Mouse (Mus musculus) fat pad, adult 2 months (tissue): Measurements from ENCODE around the gene 1700003H04Rik.

Experiments
- DNase-seq: peaks from one replicate; pipeline ENCODE4 v3.0.0-alpha.2; 2011; ENCODE audit warnings: low read depth, low spot score; ENCODE audit errors: extremely low read depth

The 1700003H04Rik gene

DNA sequence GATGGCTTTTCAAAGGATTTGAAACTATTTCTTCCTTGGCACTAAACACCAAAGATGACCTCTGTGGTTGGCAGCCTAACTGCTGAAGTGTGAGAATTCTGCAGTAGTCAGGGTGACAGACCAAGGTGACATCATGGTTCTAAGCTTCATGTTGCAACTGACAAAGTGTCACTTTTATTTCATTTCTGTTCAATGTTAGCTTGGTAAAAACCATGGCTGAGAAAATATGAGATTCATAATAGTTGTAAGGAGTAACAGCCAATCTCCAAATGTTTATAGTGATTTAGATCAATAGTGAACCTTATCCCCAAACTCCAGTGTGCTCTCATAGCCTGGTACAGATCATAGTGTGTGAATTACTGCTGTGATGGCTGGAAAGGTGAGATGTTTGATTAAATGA is at the start of gene 1700003H04Rik:
1700003H04Rik (minus strand) TSS at position 101 of the 400 bp plus-strand sequence.
- no peak for DNase-seq

DNA sequence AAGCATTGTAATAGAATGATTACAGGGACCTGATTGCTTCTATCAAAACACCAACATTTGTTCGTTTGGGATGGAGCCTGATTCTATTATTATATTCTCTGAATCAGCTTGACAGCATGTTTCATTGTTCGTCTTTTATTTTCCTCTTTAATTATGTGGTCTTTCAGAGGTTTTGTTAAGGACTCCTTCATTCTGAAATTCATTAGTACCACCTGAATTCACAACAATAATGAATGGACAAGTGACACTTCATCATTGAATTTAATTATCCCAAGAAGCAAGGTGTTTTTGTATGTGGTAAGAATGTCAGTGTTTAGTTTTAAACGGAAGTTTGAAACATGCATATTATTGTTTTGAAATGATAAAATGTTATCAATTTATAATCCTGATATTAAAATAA is 42.1 kb upstream of the 1700003H04Rik start:
- no peak for DNase-seq

DNA sequence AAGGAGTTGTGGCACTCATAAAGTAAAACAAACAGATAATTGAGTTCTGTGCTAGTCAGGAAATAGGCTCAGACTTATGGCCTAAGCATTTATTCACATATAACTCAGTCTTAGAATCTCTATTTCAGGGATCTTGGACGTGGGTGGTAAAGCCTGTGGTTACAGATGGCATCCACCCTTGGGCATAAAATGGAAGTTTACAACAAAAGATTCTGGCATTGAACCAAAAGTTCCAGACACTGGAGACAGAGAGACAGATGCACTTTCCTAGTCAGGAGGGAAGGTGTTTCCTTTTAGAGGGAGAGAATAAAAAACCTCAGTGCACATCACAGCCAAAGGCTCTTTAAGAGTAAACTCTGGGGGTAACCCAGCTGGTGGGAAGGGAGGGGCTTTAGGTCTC is 32.4 kb upstream of the 1700003H04Rik start:
- no peak for DNase-seq

DNA sequence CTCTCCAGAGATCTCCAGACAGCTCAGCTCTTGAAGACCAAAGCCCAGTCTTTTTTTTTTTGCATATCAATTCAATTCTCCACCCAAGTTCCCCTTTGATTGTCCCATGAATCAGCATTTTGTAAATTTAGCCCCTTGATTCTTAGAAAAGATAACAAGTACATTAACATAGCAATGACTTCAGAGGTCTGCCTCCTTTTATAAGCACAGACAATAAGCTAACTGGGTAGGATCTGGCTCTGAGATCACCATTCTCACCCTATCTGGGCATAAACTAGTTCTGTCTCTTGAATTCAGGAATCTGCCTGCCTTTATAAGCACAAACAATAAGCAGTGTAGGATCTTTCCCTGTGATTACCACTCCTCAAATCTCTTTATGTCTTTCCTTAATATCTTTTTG is 29.1 kb upstream of the 1700003H04Rik start:
- DNase-seq = no peak

DNA sequence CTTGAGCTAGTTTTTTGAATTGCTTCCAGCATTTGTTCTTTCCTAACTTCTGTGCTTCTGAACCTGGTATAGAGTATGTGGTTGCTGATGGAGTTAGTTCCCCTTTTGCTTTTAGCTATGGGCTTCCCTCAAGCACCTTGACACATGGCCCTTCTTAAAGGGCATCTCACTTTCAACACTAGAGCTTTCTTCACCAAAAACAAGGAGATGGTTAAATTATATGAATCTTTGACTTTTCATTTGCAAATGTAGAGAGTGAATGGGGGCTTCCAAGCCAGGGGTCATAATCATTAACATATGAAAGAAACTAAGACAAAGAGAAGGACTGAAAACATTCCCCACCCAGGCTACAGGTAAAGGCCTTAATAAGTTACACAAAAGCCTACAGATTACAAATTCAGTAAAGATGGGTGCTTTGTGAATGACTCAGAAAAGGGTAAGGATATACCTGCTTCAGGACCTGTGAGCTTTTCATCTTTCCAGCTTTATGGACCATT is 25.2 kb upstream of the 1700003H04Rik start:
- no peak for DNase-seq

DNA sequence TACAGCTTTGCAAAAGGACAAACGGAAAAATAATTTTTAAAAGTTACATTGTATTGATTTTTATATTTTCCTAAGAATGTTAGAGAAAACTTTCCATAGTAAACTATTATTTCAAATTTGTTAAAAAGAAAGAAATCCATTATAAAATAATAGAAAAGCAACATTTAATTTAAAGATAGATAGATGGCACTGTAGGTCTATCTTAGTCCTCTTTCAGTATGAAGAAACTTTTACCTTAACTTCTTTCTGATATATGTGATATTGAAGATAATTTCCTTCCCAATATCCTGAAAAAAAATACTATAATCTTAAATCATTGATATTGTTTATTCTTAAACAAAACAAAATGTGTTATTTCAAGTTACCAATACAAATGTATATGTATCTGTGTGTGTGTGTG is 24.6 kb upstream of the 1700003H04Rik start:
- DNase-seq = no peak

DNA sequence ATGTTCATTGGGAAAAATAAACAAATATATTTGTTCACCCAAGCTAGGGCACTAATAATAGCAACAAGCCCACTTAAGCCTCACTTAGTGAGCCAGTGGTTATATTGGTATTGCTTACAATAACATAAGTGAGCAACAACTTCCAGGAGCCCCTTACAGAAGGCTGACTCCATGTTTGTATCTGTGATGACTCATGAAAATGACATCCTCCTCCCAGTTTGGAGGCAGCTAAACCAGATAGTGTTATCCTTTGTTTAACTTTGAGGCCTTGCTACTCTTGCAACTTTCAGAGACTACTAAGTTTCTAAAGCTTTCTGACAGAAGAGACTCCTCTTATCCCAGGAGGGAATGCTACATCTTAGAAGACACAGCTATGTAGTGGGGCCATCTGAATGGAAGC is 16.9 kb upstream of the 1700003H04Rik start:
- DNase-seq = no peak

DNA sequence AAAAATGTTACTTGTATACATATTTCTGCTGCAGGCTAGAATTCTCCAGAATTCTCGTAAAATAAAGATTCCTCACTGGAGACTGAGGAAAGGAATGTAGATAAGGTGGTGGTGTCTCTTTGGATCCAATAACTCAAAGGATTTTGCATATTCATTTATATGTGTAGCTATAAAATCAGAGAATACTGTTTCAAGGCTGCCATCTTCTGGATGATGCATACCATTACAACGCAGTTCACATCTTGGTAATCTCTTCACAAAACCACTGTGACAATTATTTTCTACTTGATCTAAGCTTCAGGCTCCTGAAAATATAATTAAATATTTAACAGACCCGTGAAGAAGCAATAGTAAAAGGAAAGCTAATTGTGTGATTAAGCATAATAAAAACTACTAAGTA is 6.6 kb upstream of the 1700003H04Rik start:
- no peak for DNase-seq

DNA sequence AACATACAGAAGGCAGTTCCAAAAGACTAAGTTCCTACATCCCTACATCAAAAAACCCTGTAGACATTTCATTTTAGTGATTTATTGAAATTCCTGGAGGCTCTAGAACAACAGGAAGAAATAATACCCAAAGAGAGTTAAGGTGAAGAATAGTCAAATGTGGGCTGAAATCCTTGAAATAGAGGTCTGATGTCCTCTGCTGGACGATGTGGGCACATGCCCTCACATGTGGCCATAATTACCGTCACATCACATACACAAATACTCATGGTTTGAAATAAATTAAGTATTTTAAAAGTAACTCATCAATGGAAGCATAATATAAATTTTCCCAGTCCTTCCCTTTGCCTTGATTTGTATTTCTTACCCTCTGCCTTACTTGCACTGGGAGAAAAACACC is 4.9 kb upstream of the 1700003H04Rik start:
- DNase-seq = no peak

DNA sequence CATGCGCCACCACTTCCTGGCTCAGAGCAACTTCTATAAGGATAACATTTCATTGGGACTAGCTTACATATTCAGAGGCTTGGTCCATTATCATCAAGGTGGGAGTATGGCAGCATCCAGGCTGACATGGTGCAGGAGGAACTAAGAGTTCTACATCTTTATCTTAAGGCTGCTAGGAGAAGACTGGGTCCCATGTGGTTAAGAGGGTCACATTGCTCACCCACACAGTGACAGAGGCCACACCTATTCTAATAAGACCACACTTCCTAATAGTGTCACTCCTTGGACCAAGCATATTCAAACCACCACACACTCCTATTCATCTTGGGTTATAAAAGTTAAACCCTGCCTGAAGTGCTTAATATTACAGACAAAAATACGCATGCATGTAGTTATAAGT is 23.6 kb downstream of the 1700003H04Rik start:
- DNase-seq = no peak

DNA sequence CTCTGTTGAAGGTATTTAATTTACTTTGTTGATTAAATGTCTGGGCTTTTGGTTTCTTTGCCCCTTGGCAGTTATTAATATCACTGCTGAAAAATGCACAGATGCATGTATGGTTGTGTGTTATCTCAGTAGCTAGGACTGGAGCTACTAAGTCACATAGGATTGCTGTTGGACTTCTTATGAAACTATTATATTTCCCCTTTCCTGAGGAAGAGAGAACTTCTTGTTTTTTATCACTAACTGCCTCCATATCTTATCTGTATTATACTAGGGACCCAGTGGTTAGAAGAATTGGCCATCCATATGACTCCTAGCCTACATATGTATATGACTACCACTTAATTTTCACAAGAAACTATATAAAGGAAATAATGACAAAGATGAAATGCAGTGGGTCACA is 24.9 kb downstream of the 1700003H04Rik start:
- DNase-seq = no peak

DNA sequence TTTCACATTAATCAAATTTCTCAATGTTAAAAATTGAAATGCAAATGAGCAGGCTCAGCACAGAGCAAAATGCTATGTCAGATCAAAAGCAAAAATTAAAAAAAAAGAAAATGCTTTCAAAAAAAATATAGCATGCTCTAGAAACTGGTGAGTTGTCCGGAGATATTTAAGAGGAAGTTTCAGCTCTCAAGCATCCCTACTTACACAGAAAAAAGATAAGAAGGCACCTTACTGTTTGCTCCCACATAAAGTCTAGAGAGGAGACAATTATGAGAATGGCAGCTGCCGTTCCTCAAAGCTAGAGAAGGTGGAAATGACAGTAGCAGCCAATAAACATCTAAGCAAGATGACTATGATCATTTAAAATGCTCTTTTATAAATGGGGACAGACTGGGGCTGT is 25.8 kb downstream of the 1700003H04Rik start:
- DNase-seq = no peak

DNA sequence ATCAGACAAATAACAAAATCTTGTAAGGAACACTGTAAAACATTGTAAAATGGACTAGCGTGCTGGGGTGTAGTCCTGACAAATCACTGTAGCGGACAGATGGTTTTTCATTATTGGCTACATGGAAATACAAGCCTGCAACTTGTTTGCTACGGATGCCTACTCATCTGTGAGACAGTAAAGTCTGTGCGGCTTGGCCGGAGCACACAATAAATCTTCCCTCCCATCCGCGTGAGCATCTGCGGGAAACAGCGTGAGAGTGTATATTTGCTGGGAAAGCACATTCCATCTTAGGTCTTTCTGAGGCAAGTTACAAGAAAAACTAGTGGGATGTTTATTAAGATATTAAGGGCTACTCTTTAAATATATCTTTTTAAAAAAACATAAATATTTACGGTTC is 32.0 kb downstream of the 1700003H04Rik start:
- no peak for DNase-seq

DNA sequence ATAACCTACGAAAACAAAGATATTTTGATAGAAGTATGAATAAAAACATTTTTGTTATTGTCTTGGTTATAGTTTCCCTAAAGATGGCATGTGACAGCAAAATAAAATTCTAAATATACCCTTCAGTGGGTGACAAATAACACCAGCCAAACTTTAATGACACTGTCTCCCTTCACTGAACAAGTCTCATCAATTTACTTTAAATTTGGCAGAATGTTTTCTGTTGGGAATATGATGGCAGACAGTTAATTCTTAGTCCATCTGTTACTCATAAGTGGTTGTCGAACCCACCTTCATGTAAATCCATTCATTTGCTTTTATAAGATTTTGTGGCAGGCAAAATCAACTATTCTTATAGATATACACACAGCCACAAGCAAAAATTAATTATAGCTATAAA is 42.6 kb downstream of the 1700003H04Rik start:
- DNase-seq = no peak

DNA sequence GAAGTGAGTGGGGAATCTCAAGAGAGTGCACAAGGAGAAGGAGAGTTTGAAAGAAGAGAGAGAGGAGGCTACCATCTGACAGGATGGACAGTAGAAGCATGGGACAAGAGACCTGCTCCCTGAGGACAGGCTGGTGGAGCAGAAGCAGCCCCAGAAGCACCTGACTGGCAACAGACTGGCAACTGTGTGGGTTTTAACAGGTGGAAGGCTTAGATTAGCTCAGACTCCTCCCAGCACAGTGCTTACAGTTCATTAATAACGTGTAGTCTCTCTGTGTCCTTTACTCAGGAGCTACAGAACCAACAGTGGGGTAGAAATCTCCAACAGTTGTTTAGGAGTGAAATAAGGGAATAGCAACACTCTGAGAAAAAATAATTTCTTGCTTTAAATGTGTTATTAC is 44.3 kb downstream of the 1700003H04Rik start:
- no peak for DNase-seq

DNA sequence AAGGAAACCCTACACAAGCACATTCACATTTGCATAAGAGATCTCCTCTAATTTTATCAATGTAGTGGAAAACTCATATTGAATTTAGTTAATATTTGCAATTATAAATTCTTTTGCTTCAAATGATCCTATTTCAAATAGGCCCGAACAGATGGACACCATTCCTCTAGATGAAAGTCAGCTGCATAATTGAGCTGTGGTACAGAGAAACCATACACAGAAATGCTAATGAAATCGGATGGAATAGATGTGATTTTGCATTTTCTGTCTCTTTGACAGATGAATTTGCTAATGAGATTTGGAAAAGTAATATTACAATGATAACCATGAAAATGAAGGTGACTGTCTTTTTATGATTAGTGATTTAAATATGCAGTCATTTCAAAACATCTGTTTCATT is 62.1 kb downstream of the 1700003H04Rik start:
- no peak for DNase-seq
